Mouse (Mus musculus) CD4-positive, CD25-positive, alpha-beta regulatory T cell, adult 2 months (primary cell): ENCODE measurements at regions not wholly inside any gene's neighbourhood (a gene's known extent, or its start where the extent isn't known, plus 50 kb on each side); places are given as distances from the start of the nearest gene placed in this dataset.

ENCODE experiments used
- DNase-seq: peaks from one replicate; pipeline ENCODE4 v3.0.0-alpha.2; 2012; ENCODE audit warnings: low read depth, low spot score

DNA sequence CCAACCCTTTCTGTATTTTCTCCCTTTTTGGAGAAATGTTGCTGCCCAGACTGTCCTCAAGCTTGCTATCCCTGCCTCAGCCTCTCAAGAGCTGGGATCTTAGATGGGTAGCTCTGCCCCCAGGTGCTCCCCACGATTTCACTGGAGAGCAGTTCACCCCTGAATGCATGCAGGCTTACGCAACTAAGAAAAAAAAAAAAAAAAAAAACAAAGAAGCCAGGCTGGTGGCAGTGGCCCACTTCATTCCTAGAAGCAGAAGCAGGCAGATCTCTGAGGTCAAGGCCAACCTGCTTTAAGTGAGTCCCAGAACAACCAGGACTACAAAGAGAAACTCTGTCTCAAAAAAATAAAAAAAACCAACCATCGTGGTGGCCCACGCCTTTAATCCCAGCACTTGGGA is 51.2 kb upstream of the Fbxo11 start:
- no peak for DNase-seq

GRCm38 (mm10) chr17:88118714-88119113 is 53.6 kb upstream of the Fbxo11 start:
- no peak for DNase-seq

DNA sequence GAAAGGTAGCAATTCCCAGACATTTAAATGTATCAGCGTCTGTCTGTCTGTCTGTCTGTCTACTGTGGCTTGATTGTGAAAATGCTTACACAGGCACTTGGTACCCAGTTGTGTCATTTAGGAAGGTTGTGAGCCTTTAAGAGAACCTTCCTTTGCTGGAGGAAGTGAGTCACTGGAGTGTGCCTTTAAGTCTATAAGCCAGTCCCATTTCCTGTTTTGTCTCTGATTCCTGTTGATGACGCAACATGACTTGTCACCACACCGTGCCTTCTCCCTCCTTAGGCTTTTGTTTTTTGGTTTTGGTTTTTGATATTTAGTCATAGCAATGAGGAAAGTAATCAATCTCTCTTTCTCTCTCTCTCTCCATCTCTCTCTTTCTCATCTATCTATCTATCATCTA is 58.6 kb upstream of the Fbxo11 start:
- peak; percentile 80 for DNase-seq

DNA sequence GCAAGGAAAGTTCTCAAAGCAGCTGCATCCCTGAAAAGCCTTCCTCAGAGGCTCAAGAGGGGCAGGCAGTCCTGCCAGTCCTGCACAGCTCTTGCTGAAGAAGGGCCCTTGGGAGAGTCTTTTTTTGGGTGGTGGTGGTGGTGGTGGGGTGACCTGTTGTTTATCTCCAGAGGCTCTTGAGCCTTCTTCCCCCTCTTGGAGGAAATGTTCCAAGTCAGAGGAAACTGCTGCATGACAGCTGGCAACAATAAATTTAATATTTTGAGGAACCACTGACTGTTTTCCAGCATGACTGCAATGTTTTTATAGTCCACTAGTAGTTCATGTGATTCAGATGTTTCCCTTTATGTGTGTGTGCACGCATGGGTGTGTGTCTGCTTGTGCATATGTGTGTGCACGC is 62.0 kb upstream of the Fbxo11 start:
- DNase-seq = no peak

DNA sequence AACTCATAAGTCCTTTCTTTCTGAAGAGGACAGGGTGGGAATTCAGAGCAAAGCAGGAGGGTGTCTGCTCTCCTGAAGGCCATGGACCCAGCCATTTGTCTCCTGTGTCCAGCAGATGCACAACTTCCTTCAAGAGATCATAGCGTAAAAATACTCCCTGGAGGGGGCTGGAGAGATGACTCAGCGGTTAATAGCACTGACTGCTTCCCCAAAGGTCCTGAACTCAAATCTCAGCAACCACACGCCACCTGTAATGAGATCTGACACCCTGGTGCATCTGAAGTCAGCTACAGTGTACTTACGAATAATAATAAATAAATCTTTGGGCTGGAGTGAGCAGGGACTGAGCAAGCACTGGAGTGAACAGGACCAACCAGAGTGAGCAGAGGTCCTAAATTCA is 66.2 kb upstream of the Fbxo11 start:
- DNase-seq = no peak

DNA sequence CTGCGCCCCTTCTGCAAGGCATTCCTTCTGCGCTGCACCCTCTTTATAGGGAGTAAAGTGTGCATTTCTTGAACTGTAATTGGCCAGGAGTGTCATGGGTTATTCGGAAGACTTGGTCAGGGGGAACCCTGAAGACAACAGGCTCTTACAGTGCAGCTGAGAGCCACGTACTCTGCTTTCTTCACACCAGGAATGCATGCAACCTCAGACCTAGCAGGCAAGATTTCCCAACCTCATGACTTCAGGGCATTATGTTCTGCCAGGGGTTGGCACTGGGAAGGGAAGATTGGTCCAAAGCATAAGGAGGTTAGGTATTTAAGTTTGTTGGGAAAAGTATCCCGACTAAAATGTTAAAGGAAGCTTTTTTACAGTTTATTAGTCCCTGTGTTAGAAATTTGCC is 66.9 kb upstream of the Fbxo11 start:
- DNase-seq = no peak

DNA sequence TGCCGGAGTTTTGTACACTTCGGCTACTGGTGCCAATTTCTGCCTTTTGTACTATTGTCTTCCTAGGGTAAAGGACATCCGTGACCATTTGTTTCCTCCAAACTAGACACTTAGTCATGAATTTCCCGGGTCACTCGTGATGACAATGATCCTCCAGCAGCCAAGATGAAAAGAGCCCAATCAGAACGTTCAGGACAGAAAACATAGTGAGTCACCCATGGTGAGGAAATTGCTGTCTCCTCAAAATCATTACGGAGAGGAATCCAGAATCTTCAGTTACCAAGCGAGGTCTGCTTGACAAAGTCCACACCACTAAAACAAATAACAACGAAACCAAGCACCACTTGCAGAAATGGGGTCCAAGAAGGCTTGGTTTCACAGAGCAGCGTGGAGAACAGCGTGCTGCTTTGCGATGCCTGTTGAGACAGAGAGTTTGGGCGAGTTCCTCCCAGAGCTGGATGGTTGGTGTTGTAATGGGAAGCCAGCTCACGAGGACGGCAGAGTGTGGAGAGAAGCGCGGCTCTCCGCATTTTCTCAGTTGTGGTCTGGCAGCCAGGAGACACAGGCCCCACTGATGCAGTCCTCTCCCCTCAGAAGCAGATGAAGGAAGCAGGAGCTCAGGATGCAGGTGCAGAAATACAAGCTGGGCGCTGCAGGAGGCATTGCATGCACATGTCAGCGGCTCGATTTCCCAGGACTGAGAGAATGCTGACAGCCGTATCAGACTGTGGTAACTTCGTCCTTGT is 67.7 kb upstream of the Fbxo11 start:
- DNase-seq = no peak

DNA sequence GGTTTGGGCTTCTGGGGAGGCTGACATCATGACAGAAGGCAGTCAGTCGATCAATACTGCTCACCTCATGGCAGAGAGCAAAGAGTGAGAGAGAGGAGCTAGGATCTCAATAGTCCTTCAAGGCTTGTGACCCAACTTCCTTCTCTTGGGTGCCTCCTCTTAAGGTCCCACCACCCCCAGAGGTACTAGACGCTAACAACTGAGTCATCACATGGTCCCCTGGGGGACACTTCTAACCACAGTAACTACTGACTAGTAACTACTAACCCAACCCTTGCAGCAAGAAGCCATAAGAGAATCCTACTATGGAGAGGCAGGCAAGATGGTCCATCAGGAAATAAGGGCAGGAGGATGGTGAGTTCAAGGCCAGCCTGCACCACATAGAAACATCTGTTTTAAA is 69.5 kb upstream of the Fbxo11 start:
- no peak for DNase-seq

- no peak for DNase-seq
These were observed 76.4 kb upstream of the Fbxo11 start for GRCm38 (mm10) chr17:88141538-88141937.

- no peak for DNase-seq
These were observed 76.9 kb upstream of the Fbxo11 start for GRCm38 (mm10) chr17:88142003-88142402.

DNA sequence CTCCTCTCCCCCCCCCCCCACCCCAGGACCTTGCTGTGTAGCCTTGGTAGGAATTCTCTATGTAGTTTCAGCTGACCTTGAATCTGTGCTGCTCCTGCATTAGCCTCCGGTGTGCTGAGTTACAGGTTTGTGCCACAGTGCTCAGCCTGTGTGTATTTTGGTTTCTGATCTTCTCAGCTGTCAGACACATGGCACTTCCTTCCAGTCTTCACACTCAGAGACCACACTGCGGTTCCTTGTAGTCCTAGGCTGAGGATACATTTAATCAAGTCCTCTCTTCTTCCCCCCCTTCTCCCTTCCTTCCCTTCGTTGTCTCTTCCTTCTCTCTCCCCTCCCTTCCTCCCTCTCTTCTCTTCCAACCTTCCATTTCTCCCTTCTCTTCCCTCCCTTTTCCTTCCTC is 77.7 kb upstream of the Fbxo11 start:
- no peak for DNase-seq

DNA sequence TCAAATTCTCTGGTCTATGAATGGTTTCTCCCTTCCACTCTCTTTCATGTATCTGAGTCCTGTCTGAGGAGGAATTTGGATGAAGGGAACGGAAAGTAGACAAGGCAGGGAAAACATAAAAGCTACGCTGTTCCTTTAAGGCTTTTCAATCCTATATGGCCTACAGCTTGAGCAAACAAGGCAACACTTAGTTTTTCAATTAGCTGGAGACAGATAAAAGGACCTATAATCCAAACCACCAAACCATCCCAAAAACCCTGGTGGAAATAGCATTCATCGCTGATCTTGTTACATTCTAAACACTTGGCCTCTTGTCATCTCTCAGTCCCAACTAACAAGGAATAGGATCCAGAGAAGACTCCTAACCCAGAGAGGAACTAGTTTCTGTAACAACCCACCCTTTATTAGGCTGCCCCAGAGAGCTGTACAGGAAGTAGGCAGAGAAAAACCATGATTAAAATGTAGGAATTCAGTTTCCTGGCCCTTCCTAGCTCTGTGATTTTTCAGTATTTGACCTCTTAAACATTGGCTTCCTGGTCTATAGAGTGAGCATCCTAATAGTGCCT is 78.4 kb upstream of the Fbxo11 start:
- DNase-seq = no peak

DNA sequence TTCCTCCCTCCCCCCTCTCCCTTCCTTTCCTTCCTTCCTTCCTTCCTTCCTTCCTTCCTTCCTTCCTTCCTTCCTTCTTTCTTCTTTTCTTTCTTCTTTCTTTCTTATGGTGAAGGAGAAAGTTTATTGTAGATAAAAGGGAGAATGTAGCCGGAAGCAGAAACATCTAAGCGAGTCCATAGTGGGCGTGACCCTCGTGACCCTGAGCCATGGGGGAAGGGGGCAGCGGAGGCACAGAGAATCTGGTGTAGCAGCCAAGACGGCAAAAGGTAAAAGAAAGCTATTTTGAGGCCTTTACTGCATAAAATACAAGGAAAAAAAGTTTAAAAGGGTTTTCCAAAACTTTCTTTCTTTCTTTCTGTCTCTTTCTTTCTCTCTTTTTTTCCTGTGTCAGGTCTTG is 93.5 kb upstream of the Fbxo11 start:
- DNase-seq = no peak

GRCm38 (mm10) chr17:88159212-88159668 is 94.1 kb upstream of the Fbxo11 start:
- no peak for DNase-seq

DNA sequence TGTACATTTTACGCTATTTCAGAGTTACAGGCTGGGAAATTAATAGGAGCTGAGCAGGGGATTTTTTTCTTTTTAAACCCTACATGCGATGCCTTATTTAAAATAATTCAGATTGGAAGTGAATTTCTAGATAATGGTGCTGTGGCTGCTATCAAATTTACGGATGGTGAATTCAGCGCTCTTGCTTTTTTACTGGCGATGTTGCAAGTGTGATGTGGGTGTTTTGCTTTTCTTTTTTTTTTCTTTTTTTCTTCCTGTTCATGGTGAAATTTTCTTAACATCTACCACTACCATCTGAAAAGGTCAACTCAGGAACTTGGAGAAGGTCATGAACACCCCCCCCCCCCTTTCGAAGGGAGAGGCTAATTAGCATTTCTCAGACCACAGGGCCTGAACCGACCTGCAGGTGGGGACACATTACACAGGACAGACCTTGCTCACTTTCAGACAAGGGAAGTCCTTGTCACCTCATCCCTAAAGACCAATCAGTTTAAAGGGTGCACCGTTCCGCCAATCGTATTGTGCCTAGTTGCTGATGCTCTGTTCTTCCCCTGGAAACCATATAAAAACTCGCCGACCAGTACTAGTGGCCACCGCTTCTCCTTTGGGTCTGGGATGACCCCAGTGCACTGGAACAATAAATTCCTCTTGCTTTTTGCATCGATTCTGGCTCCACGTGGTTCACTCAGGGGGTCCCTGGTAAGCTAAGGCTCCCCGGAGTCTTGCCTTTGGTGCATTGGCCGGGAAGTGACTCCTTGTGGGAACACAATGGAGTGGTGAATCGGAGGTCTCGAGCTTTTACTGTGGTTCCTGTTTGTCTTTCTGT is 95.0 kb upstream of the Fbxo11 start:
- no peak for DNase-seq

DNA sequence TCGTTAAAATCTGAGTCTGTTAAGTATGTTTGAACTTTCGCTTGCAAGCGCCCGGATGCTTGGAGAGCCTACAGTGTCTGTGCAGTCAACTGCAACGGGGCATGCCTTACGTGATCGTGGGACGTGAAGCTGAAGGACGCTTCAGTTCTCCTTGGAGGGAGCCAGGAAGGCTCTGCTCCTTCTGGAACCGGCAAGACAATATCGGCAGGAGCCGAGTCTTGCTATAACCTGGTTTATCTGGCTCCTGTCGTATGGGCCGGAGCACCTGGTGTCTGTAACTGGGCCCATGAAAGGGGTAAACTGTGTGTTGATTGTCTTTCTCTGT is 95.5 kb upstream of the Fbxo11 start:
- no peak for DNase-seq

- DNase-seq = no peak
These were observed 96.7 kb upstream of the Fbxo11 start for GRCm38 (mm10) chr17:88161766-88162165.

- DNase-seq = no peak
These were observed 99.7 kb upstream of the Fbxo11 start for GRCm38 (mm10) chr17:88164805-88165204.

- DNase-seq = no peak
These were observed 100.7 kb upstream of the Fbxo11 start for GRCm38 (mm10) chr17:88165811-88166210.

- no peak for DNase-seq
These were observed 103.4 kb upstream of the Fbxo11 start for GRCm38 (mm10) chr17:88168262-88169096.

DNA sequence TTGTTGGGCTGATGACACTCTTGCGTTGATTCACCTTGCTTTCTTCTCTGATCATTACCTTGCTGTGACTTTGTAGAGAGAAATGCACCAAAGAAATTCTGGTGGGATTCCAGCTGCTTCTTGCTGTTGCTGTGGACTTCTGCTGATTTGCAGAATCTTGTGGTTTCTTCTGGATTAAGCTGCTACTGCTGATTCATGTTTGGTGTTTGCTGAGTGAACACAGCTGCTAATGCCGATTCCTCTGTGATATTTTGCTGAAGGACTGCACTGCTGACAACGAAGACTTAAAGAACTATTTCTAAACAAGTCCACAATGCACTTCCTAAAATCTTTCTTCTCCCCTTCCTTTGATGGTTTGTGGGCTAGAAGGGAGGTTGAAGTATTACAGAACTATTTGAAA is 106.5 kb upstream of the Fbxo11 start:
- DNase-seq = no peak
